Mouse (Mus musculus) left cerebral cortex, postnatal 4 days (tissue): ENCODE data around the gene Hcrt. TPM values are rescaled to one million over a fixed set of nuclear protein-coding genes. Genes with fewer than 3 reads are reported as not detected.
A peak's percentile ranks its signal among the peaks of the same experiment; 100 is the strongest.

Source experiments
- DNase-seq: peaks from one replicate; pipeline ENCODE4 v3.0.0-alpha.2; 2022
- intact Hi-C: fragments of 180-260 bp; cut with DNase I; formaldehyde crosslinking; loops from one replicate; pipeline ENCODE4 v1.15.1; 2025
- total RNA-seq, 2 experiments: library from RNA; stranded (reverse); gene quantifications; 2 replicates each; pipeline ENCODE4 v1.2.3; 2021

Hcrt gene
- total RNA-seq, 2 experiments from 2014 or later, result not detected

DNA sequence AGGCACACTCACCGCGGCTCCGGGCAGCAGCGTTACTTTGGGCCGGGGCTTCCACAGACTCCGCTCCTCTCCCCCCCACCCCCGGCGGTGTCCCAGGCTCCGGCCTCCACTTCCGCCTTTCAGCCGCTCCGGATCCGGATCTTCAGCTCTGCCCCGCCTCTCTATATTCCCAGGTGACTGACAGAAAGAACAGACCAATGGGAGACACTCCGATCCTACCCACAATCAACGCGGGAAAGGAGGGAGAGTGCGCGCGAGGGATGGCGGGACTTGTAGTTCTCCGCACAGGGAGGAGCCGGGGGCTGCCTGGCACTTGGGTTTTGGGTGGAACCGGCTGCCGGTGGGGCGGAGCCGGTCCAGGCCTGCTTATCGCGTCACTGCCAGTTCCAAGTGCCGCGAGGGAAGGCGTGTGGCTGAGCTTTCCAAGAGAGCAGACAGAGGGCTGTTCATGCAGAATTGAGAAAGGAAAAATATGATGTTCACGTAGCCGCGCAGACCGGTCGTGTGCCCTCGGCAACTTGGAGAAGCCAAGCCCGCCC lies 24.6 kb downstream of the Hcrt start, which contains the start of gene Rab5c:
Gene Rab5c (minus strand): TSS at position 150 of the 539 bp plus-strand sequence.
- peak; percentile 99 for DNase-seq
- intact Hi-C loops, result no loop called here

DNA sequence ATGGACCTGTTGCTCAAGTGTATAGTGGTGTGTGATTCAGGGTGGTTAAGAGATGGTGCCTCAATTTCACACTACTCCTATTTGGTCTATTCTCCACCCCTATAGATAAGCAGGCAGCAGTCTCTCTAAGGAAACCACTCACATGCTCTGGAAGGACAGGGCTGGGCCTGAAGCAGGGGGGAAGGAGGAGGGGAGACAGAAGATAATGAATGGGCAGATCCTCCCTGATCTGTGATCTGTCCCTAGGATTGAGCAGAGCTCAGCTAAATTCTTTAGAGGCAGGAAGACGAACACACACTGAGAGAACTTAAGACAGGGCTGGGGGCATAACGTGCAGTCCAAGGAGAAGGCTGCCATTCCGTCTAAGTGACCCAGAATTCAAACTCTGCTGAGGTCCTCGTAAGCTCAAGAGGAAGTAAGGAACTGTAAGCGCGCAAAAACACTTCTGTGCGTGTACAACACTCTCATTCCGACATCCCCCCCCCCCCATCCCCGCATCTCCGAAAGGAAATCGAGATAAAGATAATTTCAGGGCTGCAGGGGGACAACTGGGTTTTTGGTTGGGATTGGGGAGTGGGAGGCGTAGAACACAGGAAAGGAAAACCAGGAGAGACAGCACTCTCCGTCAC lies 25.5 kb downstream of the Hcrt start:
- no peak for DNase-seq
- intact Hi-C loops, result no loop called here

GRCm38 (mm10) chr11:100736746-100737080 lies 26.0 kb downstream of the Hcrt start:
- DNase-seq, result no peak
- intact Hi-C loops, result no loop called here

DNA sequence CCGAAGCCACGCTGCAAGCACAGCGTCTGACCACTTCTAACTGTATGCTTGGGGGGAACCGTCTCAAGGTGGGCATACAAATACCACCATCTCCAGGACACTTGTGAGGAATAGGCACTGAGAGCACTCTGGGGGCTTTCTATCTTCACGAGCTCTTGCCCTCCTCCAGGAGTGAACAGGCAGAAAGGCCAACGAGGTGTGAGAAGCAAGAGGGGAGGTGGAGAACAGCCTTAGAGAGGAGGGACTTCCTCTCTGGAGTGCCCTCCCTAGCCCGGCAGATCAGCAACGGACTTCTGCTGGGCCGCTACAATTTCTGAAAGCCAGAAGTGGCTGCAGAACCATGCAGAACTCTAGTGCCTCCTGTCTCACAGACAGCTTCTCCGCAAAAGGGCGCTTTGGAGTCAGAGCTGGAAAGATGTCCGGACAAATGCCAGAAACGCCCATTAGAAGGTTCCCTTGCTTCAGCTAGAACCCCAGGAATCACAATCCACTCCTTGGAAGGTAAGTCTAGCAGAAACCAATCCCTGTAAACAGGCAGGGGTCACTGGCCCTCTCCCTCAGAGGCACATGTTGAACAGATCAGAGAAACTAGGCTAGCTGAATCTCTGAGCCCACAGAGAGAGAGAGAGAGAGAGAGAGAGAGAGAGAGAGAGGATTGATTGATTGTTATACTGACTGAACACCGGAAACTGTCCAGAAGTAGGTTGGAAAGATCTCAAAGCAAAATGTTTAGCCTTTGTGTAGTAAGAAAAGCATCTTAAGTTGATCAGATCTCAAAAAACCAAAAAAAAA lies 26.6 kb downstream of the Hcrt start:
- intact Hi-C loops, result no loop called here
- DNase-seq, result no peak

DNA sequence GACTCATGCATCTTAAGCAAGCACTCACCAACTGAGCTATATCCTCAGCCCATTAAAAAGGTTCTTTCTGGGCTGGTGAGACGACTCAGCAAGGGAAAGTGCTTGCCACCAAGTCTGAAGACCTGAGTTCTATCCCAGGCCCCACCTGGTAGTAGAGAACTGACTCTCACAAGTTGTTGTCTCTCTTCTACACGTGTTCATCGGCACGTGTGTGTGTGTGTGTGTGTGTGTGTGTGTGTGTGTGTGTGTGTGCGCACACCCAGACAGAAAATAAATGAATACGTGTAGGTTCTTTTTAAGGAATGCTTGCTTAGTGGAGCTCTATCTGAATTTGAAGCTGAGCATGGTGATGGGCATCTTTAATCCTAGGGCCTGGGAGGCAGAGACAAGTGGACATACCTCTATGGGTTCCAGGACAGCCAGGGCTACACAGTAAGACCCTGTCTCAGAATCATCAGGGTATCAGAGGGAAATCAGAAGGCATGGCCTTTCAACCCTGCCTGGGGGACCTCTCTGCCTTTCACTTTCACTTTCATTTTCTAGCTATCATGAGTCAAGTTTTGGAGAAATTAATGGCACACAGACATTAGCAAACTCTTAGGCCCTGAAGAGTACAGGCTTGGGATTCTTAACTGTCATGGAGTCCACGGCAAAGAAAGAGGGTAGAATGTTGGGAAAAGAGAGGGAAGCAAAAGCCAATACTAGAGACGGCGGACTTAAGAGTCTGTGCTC lies 27.4 kb downstream of the Hcrt start:
- intact Hi-C loops, result no loop called here

DNA sequence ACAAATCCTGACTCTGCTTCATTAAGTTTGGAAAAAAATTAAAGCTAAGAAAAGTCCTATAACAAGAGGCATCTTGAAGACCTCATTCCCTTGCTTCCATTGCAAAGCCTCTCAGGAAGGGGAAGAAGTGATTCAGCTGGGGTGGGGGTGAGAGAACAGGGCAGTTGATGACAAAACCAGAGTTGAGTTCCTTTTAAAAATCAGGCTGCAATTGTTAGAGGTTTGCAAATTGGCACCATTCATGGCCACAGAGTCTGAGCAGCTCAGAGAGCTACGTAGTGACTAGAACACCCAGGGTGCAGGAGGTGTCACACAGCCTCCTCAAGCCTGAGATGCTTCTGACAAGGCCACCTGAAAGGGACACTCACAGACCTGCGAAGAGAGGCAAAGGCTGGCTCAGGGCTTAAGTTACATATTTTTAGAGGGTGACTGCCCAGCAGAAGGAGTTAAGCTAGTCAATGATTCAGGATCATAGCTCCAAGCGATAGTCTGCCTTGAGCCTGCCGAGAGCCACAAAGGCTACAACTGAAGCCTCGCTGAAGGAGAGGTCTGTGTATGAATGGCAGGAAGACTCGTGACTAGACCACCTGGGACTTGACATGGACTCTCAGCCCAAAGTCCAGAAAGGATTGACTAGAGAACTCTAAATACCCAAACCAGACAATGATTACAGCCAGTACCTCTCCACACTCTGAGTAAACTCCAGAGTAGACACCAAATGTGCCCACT lies 32.1 kb downstream of the Hcrt start:
- DNase-seq, result no peak
- intact Hi-C loops, result no loop called here

More for the DNA sequence above, 27.4 kb downstream of the Hcrt start:
- DNase-seq, result no peak

GRCm38 (mm10) chr11:100729976-100730375 lies 32.8 kb downstream of the Hcrt start:
- intact Hi-C loops, result no loop called here

GRCm38 (mm10) chr11:100728601-100729000 lies 34.1 kb downstream of the Hcrt start:
- intact Hi-C loops, result no loop called here
- DNase-seq, result no peak

More at GRCm38 (mm10) chr11:100729976-100730375, 32.8 kb downstream of the Hcrt start:
- no peak for DNase-seq

DNA sequence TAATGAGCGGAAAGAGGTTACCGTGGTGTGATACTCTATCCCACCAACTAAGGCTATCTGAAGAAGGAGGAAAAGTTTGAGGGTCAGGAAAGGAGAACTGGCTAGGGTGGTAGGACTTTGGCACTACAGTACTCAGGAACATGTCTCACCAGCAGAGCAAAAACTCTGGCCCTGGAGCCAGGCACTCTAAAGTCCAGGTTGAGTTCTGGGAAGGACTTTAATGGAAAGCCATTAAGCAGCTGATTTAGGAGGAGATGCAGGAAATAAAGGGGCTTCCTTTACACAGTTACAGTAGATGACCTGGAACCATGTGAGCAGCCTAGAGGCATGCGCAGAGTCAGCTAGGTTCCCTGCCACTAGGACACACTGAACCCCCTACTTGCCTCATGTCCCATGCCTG lies 35.5 kb downstream of the Hcrt start:
- intact Hi-C loops, result no loop called here
- DNase-seq, result no peak

DNA sequence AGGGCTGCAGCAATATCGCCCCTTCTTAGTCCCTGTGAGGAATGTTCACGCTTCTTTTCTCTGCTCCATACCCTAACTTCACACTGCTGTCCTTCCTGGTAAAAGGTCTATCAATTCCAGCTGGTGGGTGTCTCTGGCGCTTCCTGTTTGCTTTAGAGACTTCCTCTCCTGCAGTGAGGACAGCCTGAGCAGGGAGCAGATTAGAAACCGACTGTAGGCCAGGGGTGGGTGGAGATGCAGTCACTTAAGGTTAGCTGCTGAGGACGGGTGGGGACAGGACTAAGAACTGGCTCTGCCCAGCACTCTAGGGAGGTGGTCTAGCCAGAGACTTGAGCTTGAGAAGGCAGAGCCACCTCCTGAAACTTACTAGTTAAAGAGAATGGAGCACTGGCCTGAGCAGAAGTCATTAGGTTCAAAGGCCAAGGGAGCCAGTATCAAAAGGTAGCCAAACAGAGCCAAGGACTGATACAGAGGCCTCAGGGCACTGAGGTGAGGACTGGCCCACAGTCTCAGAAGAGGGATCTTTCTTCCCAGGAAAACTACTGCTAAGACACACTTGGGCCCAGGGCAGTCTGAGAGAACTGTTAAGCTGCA lies 37.7 kb downstream of the Hcrt start:
- DNase-seq, result no peak
- intact Hi-C loops, result no loop called here

- intact Hi-C loops, result no loop called here
- no peak for DNase-seq
These were observed 40.2 kb downstream of the Hcrt start for GRCm38 (mm10) chr11:100722493-100723028.

- intact Hi-C loops, result no loop called here
These were observed 40.8 kb downstream of the Hcrt start for GRCm38 (mm10) chr11:100721776-100722492.

GRCm38 (mm10) chr11:100721254-100721653 lies 41.5 kb downstream of the Hcrt start:
- intact Hi-C loops, result no loop called here
- DNase-seq, result no peak

More at GRCm38 (mm10) chr11:100721776-100722492, 40.8 kb downstream of the Hcrt start:
- DNase-seq, result no peak

GRCm38 (mm10) chr11:100720345-100720744 lies 42.4 kb downstream of the Hcrt start:
- no peak for DNase-seq
- intact Hi-C loops, result no loop called here

DNA sequence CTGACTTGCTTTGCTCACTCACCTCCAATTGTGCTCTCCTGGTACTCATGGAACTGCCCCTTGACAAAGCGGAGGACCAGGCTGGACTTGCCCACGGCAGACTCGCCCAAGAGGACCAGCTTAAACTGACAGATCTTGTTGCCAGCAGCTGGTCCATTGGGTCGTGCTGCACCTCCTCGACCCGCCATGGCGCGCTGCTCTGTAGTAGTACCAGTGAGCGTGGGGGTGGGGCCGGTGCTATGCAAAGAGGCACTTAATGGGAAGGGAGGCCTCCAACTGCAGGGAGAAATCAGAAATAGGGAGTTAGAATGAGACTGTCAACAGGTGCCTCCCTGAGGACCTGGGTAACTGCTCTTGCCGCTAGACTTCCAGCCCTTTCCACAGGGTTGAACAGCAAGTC lies 42.8 kb downstream of the Hcrt start:
- intact Hi-C loops, result no loop called here
- DNase-seq, result no peak

- DNase-seq, result no peak
- intact Hi-C loops, result no loop called here
These were observed 43.4 kb downstream of the Hcrt start for GRCm38 (mm10) chr11:100719312-100719711.

DNA sequence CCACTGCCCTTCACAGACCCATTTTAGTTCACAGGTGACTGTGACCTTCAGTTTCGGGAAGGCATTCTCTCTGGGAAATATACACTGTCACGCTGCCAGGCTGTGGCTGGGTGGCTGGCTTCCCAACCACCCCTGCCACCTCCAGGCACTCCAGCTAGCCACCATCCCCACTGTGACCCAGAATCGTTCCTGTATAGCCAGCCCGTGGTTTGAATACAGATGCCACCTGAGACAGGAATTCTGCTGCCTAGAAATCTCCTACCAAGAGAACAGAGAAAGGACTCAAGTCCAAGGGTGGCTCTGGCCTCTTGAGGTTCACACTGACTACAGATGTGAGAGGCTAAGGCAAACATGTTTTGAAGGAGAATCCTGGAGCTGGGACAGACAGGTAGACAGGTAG lies 43.9 kb downstream of the Hcrt start:
- DNase-seq, result no peak
- intact Hi-C loops, result no loop called here

GRCm38 (mm10) chr11:100718462-100718861 lies 44.3 kb downstream of the Hcrt start:
- no peak for DNase-seq
- intact Hi-C loops, result no loop called here

DNA sequence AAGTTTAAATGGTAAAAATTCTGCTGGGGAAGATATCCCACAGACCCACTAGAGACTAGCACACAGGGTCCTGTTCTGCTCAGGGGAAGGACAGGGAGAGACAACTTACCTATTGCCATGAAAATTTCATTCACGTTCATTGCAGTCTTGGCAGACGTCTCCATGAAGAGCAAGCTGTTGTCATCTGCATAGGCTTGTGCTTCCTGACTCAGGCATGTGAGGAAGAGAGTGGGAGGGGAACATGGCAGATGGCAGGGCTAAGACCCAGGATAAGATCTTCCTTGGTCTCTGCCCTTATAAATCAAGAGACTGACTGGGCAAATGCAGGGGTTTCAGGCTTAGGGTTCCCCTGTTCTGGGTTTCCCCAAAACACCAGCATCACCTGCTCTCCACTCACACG lies 46.1 kb downstream of the Hcrt start:
- intact Hi-C loops, result no loop called here
- DNase-seq, result no peak
